Mouse (Mus musculus): Measurements from ENCODE around the gene Acot11. TPM values are rescaled to one million over a fixed set of nuclear protein-coding genes. Genes with fewer than 3 reads are reported as not detected.

Acot11 gene
- polyA plus RNA-seq, 1 experiment from 2014 or later, result 2.8 TPM

DNA sequence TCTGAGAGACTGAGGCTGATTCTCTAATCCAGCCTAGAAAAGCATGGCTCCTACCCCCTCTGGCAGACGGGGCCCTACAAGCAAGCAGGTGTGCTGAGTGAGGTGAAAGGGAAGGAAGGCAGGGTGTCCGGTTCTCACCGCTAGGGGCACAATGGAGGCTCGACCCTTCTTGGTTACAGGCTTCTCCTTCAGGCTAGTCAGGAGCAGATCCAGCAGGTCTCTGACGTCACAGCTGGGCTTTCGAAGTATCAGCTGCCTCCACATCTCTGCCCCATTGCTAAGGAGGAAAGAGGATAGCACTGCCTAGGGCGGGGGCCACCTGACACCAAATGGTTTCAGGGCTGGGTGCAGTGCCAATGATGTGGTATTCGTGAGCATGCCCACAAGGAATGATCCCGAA is 104.8 kb downstream of the Acot11 start:
- DNase-seq (ENCODE audit: low spot score), result peak; percentile 76
- WGBS, result 19% methylated on average over 9 of the region's 9 CpGs
- no peaks in the 10 kb centered on the region for H3K9me3 ChIP-seq (ENCODE audit: control insufficient read depth, low read length)

More for the DNA sequence above, 104.8 kb downstream of the Acot11 start:
- Histone ChIP-seq H3K27me3 (ENCODE audit: control insufficient read depth, insufficient read depth, low read length) (no peaks in the 10 kb centered on the region), H3K4me2 (replicated peaks; ENCODE audit: low read depth) (no peak overlapping the region), H3K4me3 (ENCODE audit: low read depth, low read length) (no peak overlapping the region), H3K36me3 (ENCODE audit: control insufficient read depth, insufficient read depth, low read length) (no peaks in the 10 kb centered on the region), H3K9ac (ENCODE audit: low read length) (no peak overlapping the region), H3K27ac (replicated peaks) (no peak overlapping the region), H3K4me1 (replicated peaks; ENCODE audit: control insufficient read depth, insufficient read depth) (no peaks in the 10 kb centered on the region)
- ATAC-seq (ENCODE audit: low FRiP score, low TSS enrichment), result peak; percentile 77
- peak; percentile 72 for TF ChIP-seq CTCF (IDR thresholded peaks at IDR 0.05; ENCODE audit: low read depth)
- TF ChIP-seq EP300 (optimal IDR thresholded peaks at IDR 0.05), result no peak

Other genes with a start within 250 kb of the Acot11 start
- 4.7 and 7.1 TPM in 2 replicates for gene Dhcr24, start 244.0 kb downstream of the Acot11 start, polyA plus RNA-seq (2015; fragmentation: Nextera tagmentation; extraction: Ambion mirVana)
- gene Lexm, start 187.8 kb downstream of the Acot11 start, polyA plus RNA-seq (2015; fragmentation: Nextera tagmentation; extraction: Ambion mirVana), result 0.08 TPM in 1 of 2 replicates, not detected in the other
- gene Ttc22, start 182.6 kb downstream of the Acot11 start, polyA plus RNA-seq (2015; fragmentation: Nextera tagmentation; extraction: Ambion mirVana), result 26.9 and 28.2 TPM in 2 replicates
- 5.9 and 7.3 TPM in 2 replicates for gene Pars2, start 153.9 kb downstream of the Acot11 start, polyA plus RNA-seq (2015; fragmentation: Nextera tagmentation; extraction: Ambion mirVana)
- gene Ttc4, start 126.1 kb downstream of the Acot11 start, polyA plus RNA-seq (2015; fragmentation: Nextera tagmentation; extraction: Ambion mirVana), result 25.5 and 27.8 TPM in 2 replicates
- 0.05 and 0.15 TPM in 2 replicates for gene Mroh7, start 74.1 kb downstream of the Acot11 start, polyA plus RNA-seq (2015; fragmentation: Nextera tagmentation; extraction: Ambion mirVana)
- gene Fam151a, start 71.1 kb downstream of the Acot11 start, polyA plus RNA-seq (2015; fragmentation: Nextera tagmentation; extraction: Ambion mirVana), result 0.39 and 0.41 TPM in 2 replicates
- gene Ssbp3, start 105.7 kb upstream of the Acot11 start, polyA plus RNA-seq (2015; fragmentation: Nextera tagmentation; extraction: Ambion mirVana), result 39.3 and 50.0 TPM in 2 replicates